Mouse (Mus musculus): ENCODE results near the gene Olfr1532-ps1. TPM values are rescaled to one million over a fixed set of nuclear protein-coding genes. Genes with fewer than 3 reads are reported as not detected.

Olfr1532-ps1 gene
- total RNA-seq (2023) = not detected

GRCm38 (mm10) chr7:106907676-106908075 is at the start of gene Olfr1532-ps1:
Olfr1532-ps1 (plus strand) TSS chr7:106908001.

DNA sequence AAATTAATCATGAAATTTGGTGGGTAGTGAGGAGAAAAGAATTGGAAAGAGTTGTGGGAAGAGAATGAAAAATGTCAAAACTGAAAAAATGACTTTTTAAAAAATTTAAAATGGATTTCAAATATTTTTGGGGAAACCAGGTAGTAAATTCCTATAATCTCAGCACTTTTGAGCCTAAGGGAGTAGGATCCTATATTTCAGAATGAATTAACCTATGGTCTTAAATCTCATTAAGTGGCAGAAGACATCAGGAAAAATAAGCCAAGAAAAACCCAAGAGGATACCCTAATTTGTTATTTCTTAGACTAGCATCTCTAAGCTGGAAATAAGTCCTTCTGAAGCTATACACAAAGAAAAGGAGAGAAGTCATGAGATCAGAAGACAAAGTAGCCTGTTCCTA is 44.9 kb upstream of the Olfr1532-ps1 start, which contains the start of gene Olfr704:
Gene Olfr704 (plus strand): TSS at position 301 of the 400 bp plus-strand sequence.

GRCm38 (mm10) chr7:106876791-106877190 is 31.0 kb upstream of the Olfr1532-ps1 start, which contains the start of gene Olfr705:
Olfr705 (minus strand) TSS chr7:106876891.

GRCm38 (mm10) chr7:106888062-106888461 is 19.7 kb upstream of the Olfr1532-ps1 start, which contains the start of gene Olfr706:
Olfr706 (minus strand) TSS chr7:106888162.

GRCm38 (mm10) chr7:106901141-106901540 is 6.7 kb upstream of the Olfr1532-ps1 start, which contains the start of gene Olfr707:
Olfr707 (minus strand) TSS chr7:106901241.

DNA sequence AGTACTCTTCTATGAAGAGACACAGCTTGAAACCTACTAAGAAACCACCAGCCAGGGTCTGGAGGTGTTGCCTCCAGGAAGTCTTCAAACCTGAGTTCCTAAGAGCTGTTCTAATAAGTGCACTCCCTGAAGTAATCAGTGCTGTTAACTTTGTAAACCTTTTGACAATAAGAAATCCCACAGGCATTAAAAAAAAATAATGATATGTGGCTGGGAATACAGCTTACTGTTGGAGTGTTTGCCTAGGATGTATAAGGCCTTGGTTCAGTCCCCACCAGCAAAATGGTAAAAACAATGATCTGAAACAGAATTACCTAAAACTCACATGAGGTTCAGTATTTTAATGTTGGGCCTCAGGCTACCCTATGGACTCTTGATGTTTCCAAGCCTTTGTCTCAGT is 24.3 kb downstream of the Olfr1532-ps1 start, which contains the start of gene Olfr709-ps1:
Gene Olfr709-ps1 (minus strand): TSS at position 101 of the 400 bp plus-strand sequence.

DNA sequence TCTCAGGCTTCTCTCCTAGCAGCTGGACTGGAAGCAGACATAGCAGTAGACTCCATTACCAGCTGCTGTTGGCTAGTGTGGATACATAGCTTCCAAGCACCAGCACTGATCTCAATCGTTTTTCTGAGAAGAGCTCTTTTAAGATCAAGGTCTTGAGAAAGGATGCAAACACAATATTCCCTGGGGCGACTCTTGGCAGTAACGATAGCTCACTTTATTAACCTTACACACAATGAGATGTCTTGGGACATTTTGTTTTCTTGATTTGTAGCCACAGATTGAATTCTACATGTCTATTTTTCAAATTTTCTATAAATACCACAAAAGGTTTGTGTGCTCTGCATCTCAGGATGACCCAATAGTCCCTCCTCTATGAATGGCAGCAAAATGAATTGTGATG is 40.4 kb downstream of the Olfr1532-ps1 start, which contains the start of gene Olfr710:
Gene Olfr710 (minus strand): TSS at position 101 of the 400 bp plus-strand sequence.

GRCm38 (mm10) chr7:106963837-106964236 is 56.0 kb downstream of the Olfr1532-ps1 start, which contains the start of gene Olfr6:
Olfr6 (minus strand) TSS chr7:106963937.

Other genes starting within 250 kb of the Olfr1532-ps1 start
- gene Olfr693, start 227.4 kb upstream of the Olfr1532-ps1 start, total RNA-seq (2023) = not detected
- not detected for gene Olfr694, start 216.2 kb upstream of the Olfr1532-ps1 start, total RNA-seq (2023)
- not detected for gene Olfr695, start 191.6 kb upstream of the Olfr1532-ps1 start, total RNA-seq (2023)
- gene Olfr697, start 165.6 kb upstream of the Olfr1532-ps1 start, total RNA-seq (2023) = not detected
- not detected for gene Olfr698, start 152.6 kb upstream of the Olfr1532-ps1 start, total RNA-seq (2023)
- gene Olfr699, start 114.8 kb upstream of the Olfr1532-ps1 start, total RNA-seq (2023) = not detected
- not detected for gene Olfr700, start 99.2 kb upstream of the Olfr1532-ps1 start, total RNA-seq (2023)
- not detected for gene Olfr701, start 93.9 kb upstream of the Olfr1532-ps1 start, total RNA-seq (2023)
- gene Olfr702, start 74.1 kb upstream of the Olfr1532-ps1 start, total RNA-seq (2023) = not detected
- not detected for gene Olfr703, start 64.6 kb upstream of the Olfr1532-ps1 start, total RNA-seq (2023)
- not detected for gene Olfr704, start 44.8 kb upstream of the Olfr1532-ps1 start, total RNA-seq (2023)
- not detected for gene Olfr705, start 31.1 kb upstream of the Olfr1532-ps1 start, total RNA-seq (2023)
- gene Olfr706, start 19.8 kb upstream of the Olfr1532-ps1 start, total RNA-seq (2023) = not detected
- not detected for gene Olfr707, start 6.8 kb upstream of the Olfr1532-ps1 start, total RNA-seq (2023)
- gene Olfr709-ps1, start 24.2 kb downstream of the Olfr1532-ps1 start, total RNA-seq (2023) = under 1 TPM; 0.07 to 0.22 TPM
- not detected for gene Olfr710, start 40.3 kb downstream of the Olfr1532-ps1 start, total RNA-seq (2023)
- not detected for gene Olfr6, start 55.9 kb downstream of the Olfr1532-ps1 start, total RNA-seq (2023)
- not detected for gene Olfr711, start 67.5 kb downstream of the Olfr1532-ps1 start, total RNA-seq (2023)
- not detected for gene Olfr2, start 98.1 kb downstream of the Olfr1532-ps1 start, total RNA-seq (2023)
- not detected for gene Olfr713, start 123.2 kb downstream of the Olfr1532-ps1 start, total RNA-seq (2023)
- not detected for gene Olfr714, start 163.0 kb downstream of the Olfr1532-ps1 start, total RNA-seq (2023)
- not detected for gene Olfr17, start 185.2 kb downstream of the Olfr1532-ps1 start, total RNA-seq (2023)
- not detected for gene Olfr715b, start 202.4 kb downstream of the Olfr1532-ps1 start, total RNA-seq (2023)
- gene Olfr715, start 223.1 kb downstream of the Olfr1532-ps1 start, total RNA-seq (2023) = not detected
- gene Olfr716, start 230.3 kb downstream of the Olfr1532-ps1 start, total RNA-seq (2023) = not detected